Mouse (Mus musculus): ENCODE measurements around the gene Gm15517. TPM values are rescaled to one million over a fixed set of nuclear protein-coding genes. Genes with fewer than 3 reads are reported as not detected.
A peak's percentile ranks its signal among the peaks of the same experiment; 100 is the strongest.

The Gm15517 gene
- polyA plus RNA-seq, 1 experiment from 2014 or later, result not detected

DNA sequence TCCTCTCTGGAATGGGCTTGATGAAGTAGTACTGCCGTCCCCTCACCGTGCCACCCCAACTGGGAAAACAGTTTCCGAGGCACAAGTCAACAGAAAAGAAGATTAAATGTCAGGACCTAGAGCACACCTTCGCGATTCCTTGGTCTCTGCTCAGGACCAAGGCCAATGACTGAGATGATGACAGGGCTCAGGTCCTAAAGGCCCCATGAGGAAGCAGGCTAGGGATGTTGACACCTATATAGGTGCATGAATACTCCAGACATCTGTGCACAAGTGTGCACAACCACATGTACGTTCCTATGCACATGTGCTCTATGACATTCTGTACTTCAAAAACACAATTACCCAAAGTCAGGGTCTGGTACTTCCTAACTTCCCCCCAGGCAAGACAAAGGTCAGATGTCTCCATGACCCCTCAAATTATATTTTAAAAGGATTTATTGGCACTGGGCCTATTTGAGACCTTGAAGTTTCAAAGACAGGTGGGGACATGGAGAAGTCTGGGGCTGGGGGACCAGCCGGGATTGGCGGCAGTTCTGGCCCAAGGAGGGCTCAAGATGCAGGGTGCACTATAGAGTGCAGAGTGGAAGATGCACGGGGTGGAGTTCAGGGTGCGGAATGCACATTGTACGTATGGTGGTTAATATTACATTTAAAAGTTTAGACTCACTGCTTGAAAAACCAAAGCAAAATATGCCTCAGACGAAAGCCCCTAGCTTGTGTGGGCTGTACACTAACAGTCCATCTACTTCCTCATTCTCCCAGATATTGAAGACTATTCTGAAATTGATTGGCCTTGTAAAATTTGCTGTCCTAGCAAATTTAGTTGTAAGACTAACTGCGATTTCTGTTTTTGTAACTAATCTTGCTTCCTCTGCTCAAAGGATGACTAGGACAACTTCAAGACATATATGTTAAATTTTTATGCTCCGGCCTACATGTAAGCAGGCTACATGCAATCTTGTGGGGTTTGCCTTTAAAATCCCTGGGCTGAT lies 42.4 kb downstream of the Gm15517 start:
- Histone ChIP-seq H3K27me3 (ENCODE audit: control insufficient read depth, insufficient read depth, low read length) (peaks cover 6% of the 10 kb centered on the region), H3K4me1 (ENCODE audit: control insufficient read depth, insufficient read depth, low read length) (peaks cover 12% of the 10 kb centered on the region), H3K27ac (ENCODE audit: low read length) (peak overlapping the region; percentile 85; the same call in 1 of the 2 replicates), H3K4me3 (ENCODE audit: low read length) (peak overlapping the region; percentile 74), H3K4me2 (ENCODE audit: low read depth, low read length) (peak overlapping the region; percentile 94), H3K9ac (ENCODE audit: low read length) (peak overlapping the region; percentile 97), H3K36me3 (ENCODE audit: control insufficient read depth, insufficient read depth) (no peaks in the 10 kb centered on the region), H3K9me3 (replicated peaks; ENCODE audit: control insufficient read depth, low read length) (no peaks in the 10 kb centered on the region)
- WGBS, result 88% methylated on average over 14 of the region's 14 CpGs
- no peak for ATAC-seq (replicated peaks; ENCODE audit: extremely low read depth, insufficient read depth, low FRiP score)

DNA sequence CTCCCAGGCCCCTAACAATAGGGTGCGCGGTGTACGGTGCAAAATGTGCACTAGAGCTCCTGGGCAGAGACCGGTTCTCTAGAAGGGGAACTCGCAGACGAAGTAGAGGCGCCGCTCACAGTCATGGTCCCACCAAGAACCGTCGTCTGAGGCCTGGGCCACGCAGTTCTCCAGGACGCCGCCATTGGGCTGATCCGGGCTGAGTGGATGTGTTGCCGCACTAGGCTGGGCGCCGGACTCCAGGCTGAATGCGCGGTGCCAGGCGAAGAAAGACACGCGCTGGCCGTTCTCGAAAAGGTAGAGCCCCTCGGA lies 43.2 kb downstream of the Gm15517 start:
- H3K9ac ChIP-seq (ENCODE audit: low read length), result peak overlapping the region; percentile 97
- no peaks in the 10 kb centered on the region for H3K9me3 ChIP-seq (replicated peaks; ENCODE audit: control insufficient read depth, low read length)
- H3K36me3 ChIP-seq (ENCODE audit: control insufficient read depth, insufficient read depth), result no peaks in the 10 kb centered on the region
- H3K27me3 ChIP-seq (ENCODE audit: control insufficient read depth, insufficient read depth, low read length), result peaks cover 8% of the 10 kb centered on the region
- H3K4me2 ChIP-seq (ENCODE audit: low read depth, low read length), result peak overlapping the region; percentile 94
- ATAC-seq (replicated peaks; ENCODE audit: extremely low read depth, insufficient read depth, low FRiP score), result peak; percentile 15
- peaks cover 12% of the 10 kb centered on the region for H3K4me1 ChIP-seq (ENCODE audit: control insufficient read depth, insufficient read depth, low read length)
- H3K27ac ChIP-seq (ENCODE audit: low read length), result peak overlapping the region; percentile 85
- 2% methylated on average over 25 of the region's 25 CpGs for WGBS
- peak overlapping the region; percentile 74 for H3K4me3 ChIP-seq (ENCODE audit: low read length)

DNA sequence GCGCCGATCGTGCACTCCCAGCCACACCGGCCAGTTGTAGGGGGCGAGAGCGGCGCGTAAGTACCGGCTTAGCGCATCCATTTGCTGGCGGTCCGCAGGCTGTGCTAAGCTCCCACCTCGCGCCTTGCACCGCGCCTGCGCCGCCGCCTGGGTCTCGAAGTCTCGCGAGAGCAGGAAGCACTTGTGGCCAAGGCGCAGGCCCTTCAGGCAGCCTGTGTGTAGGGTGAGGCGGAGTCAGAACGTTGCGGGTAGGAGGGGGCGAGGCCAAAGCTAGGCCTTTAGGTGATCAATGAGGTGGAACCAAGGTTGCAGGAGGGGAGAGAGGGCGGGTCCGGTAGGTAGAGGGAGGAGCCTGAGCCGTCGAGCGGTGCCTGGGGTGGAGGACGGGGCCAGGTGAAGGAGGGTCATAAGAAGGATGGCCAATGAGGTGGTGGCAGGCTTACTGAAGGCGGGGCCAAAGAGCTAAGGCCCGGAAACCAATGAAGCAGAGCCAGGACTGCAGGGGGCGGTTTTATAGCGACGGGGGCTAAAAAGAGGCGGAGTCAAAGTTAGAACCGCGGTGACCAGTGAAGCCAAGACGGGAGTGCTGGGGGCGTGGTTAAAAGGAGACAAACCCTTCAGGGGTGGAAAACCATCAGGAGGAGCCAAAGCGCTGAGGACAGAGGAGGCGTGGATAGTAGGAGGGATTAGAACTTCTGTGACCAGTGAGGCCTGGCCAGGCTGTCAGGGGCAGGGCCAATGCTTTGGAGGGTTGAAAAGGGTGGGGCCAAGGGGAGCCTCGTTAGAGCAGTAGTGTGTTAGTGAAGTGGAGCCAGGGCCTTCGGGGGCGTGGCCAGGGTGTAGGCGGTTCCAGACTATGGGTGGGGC lies 43.8 kb downstream of the Gm15517 start:
- peak overlapping the region; percentile 85 for H3K27ac ChIP-seq (ENCODE audit: low read length)

DNA sequence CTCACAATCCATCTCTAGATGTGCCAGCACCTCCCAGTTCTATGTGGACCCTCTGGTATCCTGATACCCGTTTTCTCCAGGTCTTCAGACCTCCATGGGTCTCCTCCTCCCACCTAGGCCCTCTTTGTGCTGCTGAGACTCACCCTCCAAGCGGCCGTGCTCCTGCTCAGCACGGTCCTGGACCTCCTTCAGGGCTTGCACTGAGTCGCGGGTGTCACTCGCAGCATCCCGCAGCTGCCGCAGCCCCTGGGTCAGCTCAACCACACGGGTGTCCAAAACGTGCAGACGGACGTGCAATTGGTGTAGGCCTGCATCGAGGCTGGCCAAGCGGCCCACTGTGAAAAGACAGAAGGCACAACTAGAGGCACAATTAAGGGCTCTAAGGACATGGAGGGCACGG lies 44.4 kb downstream of the Gm15517 start:
- no peak for ATAC-seq (replicated peaks; ENCODE audit: extremely low read depth, insufficient read depth, low FRiP score)
- peak overlapping the region; percentile 74 for H3K4me3 ChIP-seq (ENCODE audit: low read length)
- H3K36me3 ChIP-seq (ENCODE audit: control insufficient read depth, insufficient read depth), result no peaks in the 10 kb centered on the region
- no peaks in the 10 kb centered on the region for H3K9me3 ChIP-seq (replicated peaks; ENCODE audit: control insufficient read depth, low read length)
- 0 out of 2 replicates have a peak overlapping the region, but pooled peaks have one; percentile 27 for H3K9ac ChIP-seq (ENCODE audit: low read length)
- peak overlapping the region; percentile 49 for H3K27ac ChIP-seq (ENCODE audit: low read length)
- H3K27me3 ChIP-seq (ENCODE audit: control insufficient read depth, insufficient read depth, low read length), result peaks cover 10% of the 10 kb centered on the region
- peaks cover 15% of the 10 kb centered on the region for H3K4me1 ChIP-seq (ENCODE audit: control insufficient read depth, insufficient read depth, low read length)
- H3K4me2 ChIP-seq (ENCODE audit: low read depth, low read length), result peak overlapping the region; percentile 94
- WGBS, result 19% methylated on average over 16 of the region's 16 CpGs

More for the DNA sequence above, 43.8 kb downstream of the Gm15517 start:
- WGBS, result under 1% methylated on average over 49 of the region's 49 CpGs
- peak; percentile 92 for ATAC-seq (replicated peaks; ENCODE audit: extremely low read depth, insufficient read depth, low FRiP score)
- Histone ChIP-seq H3K9ac (ENCODE audit: low read length) (peak overlapping the region; percentile 97), H3K9me3 (replicated peaks; ENCODE audit: control insufficient read depth, low read length) (no peaks in the 10 kb centered on the region), H3K4me1 (ENCODE audit: control insufficient read depth, insufficient read depth, low read length) (peaks cover 12% of the 10 kb centered on the region), H3K4me2 (ENCODE audit: low read depth, low read length) (peak overlapping the region; percentile 94), H3K4me3 (ENCODE audit: low read length) (peak overlapping the region; percentile 74), H3K36me3 (ENCODE audit: control insufficient read depth, insufficient read depth) (no peaks in the 10 kb centered on the region), H3K27me3 (ENCODE audit: control insufficient read depth, insufficient read depth, low read length) (peaks cover 11% of the 10 kb centered on the region)

DNA sequence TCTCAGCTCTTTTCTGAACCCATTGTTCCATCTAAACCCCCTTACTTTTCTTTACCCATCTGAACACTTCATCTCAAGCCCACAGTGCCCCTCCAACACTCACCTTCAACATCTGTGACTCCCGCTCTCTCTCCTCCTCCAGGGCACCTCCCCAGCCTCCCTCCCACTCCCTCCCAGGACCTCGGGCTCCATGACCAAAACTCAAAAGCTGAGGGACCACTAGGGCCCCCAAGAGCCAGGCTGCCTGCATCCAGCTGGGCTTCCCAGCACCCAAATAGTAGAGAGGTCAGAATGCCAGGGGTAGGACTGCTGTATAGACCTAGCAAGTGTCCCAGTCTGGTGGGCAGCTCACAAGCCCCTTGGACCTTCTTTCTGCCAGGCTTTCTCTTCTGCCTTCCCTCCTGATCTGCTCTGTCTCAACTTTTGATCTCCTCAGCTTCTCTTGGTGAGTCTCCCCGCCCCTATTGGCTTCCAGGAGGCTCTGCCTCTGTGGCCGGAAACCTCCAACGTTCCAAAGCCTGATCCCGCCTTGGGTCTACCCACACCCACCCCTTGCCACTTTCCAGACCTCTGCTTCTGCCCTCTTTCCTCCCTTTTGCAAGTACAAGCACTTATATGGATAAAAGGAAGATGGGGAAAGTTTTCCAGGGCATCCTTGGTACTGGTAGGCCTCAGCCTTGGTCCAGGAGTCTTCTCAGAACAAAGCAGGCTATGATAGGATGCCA lies 45.4 kb downstream of the Gm15517 start, which contains the start of gene Clec11a:
Gene Clec11a (minus strand): TSS at position 387 of the 725 bp plus-strand sequence.
- Histone ChIP-seq H3K27me3 (ENCODE audit: control insufficient read depth, insufficient read depth, low read length) (peaks cover 18% of the 10 kb centered on the region), H3K9ac (ENCODE audit: low read length) (0 out of 2 replicates have a peak within 1 kb of the TSS, but pooled peaks have one; percentile 27)
- 64% methylated on average over 6 of the region's 6 CpGs for WGBS

DNA sequence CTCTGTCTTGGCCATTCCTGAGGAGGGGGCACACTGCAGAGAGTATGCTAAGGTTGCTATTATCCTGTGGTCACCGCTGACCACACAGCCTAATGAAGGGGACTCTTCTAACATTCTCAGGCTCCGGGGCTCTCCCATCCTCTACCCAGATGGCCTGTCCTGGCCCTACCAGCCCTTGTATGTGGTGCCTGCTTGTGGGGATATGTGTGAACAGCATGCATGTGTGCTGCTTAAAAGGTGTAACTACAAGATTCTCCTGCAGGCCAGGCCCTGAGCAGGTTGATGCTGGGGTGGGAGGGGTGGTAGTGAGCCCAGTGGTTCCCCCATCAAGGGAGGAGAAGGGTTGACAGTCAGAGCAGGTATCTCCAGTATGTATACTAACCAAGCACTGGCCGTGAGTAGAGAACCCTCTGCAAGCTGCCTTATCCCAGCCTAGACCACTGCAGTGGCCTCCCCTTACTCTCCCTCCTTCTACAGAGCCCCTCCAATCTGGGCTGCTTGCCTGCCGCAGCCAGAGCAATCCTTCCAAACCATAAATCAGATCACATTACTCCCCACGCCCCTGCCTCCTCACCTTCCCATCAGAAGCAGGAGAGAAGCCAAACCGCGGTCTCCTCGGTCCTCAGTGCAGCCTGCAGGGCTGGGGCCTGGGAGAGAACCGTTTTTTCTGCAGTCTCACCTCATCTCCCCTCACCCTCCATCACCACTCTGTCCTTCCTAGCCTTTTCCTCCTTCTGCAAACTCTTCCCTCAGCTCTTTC lies 46.2 kb downstream of the Gm15517 start:
- WGBS, result 47% methylated on average over 9 of the region's 9 CpGs
- Histone ChIP-seq H3K36me3 (ENCODE audit: control insufficient read depth, insufficient read depth) (no peaks in the 10 kb centered on the region), H3K27ac (ENCODE audit: low read length) (no peak overlapping the region), H3K4me3 (ENCODE audit: low read length) (no peak overlapping the region), H3K4me2 (ENCODE audit: low read depth, low read length) (no peak overlapping the region), H3K9ac (ENCODE audit: low read length) (no peak overlapping the region), H3K4me1 (ENCODE audit: control insufficient read depth, insufficient read depth, low read length) (peaks cover 22% of the 10 kb centered on the region), H3K9me3 (replicated peaks; ENCODE audit: control insufficient read depth, low read length) (no peaks in the 10 kb centered on the region), H3K27me3 (ENCODE audit: control insufficient read depth, insufficient read depth, low read length) (peaks cover 25% of the 10 kb centered on the region)
- no peak for ATAC-seq (replicated peaks; ENCODE audit: extremely low read depth, insufficient read depth, low FRiP score)

More for the DNA sequence above, 45.4 kb downstream of the Gm15517 start, which contains the start of gene Clec11a:
- H3K9me3 ChIP-seq (replicated peaks; ENCODE audit: control insufficient read depth, low read length), result no peaks in the 10 kb centered on the region
- ATAC-seq (replicated peaks; ENCODE audit: extremely low read depth, insufficient read depth, low FRiP score), result no peak
- H3K4me1 ChIP-seq (ENCODE audit: control insufficient read depth, insufficient read depth, low read length), result peaks cover 22% of the 10 kb centered on the region
- peak within 1 kb of the TSS; percentile 94 for H3K4me2 ChIP-seq (ENCODE audit: low read depth, low read length)
- H3K4me3 ChIP-seq (ENCODE audit: low read length), result peak within 1 kb of the TSS; percentile 74
- H3K36me3 ChIP-seq (ENCODE audit: control insufficient read depth, insufficient read depth), result no peaks in the 10 kb centered on the region
- peak within 1 kb of the TSS; percentile 49 for H3K27ac ChIP-seq (ENCODE audit: low read length)

DNA sequence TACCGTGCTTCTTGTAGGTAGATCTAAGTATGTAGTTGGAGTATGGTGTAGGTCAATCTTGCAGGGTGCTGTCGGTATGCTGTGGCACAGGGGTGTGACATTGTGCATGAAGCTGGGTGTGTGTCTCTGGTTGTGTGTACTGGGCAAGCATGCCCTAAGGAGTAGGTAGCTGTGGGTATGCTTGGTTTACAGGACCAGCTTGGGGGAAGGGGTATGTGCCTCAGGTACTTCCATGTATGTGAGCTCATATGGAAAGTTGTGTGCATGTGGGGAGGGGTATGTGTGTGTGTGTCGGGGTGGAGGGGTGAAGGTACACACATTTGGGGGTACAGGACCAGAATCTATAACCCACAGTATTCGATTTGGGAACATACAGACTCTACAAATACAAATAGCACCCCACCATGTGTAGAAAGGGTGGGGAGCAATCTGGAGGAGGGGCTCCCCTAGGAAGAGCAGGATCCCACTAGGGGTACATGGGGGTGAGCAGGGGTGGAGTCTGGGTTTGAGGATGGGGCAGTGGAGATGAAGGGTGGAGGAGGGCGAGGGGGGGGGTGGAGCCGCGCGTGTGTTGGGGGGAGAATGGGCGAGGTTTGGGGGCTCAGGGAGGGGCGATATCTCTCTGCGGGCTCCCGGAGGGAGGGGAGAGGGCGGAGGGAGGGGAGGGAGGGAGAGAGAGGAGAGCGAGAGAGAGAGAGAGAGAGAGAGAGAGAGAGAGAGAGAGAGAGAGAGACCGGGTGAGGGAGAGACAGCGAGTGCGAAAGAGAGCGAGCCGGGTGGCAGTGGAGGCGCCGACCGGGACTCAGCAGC lies 48.4 kb downstream of the Gm15517 start, which contains the start of gene Shank1:
Gene Shank1 (plus strand): TSS at position 779 of the 810 bp plus-strand sequence.
- 14% methylated on average over 19 of the region's 22 CpGs for WGBS
- peak within 1 kb of the TSS; percentile 67 for H3K9ac ChIP-seq (ENCODE audit: low read length)
- no peaks in the 10 kb centered on the region for H3K9me3 ChIP-seq (replicated peaks; ENCODE audit: control insufficient read depth, low read length)
- no peaks in the 10 kb centered on the region for H3K36me3 ChIP-seq (ENCODE audit: control insufficient read depth, insufficient read depth)
- no peak within 1 kb of the TSS for H3K27ac ChIP-seq (ENCODE audit: low read length)
- H3K4me2 ChIP-seq (ENCODE audit: low read depth, low read length), result peak within 1 kb of the TSS; percentile 88
- H3K27me3 ChIP-seq (ENCODE audit: control insufficient read depth, insufficient read depth, low read length), result peaks cover 36% of the 10 kb centered on the region
- ATAC-seq (replicated peaks; ENCODE audit: extremely low read depth, insufficient read depth, low FRiP score), result no peak
- H3K4me1 ChIP-seq (ENCODE audit: control insufficient read depth, insufficient read depth, low read length), result peaks cover 16% of the 10 kb centered on the region
- H3K4me3 ChIP-seq (ENCODE audit: low read length), result peak within 1 kb of the TSS; percentile 55
